Mouse (Mus musculus) midbrain, embryonic 13.5 days (tissue): ENCODE measurements around the gene Rdh16. TPM values are rescaled to one million over a fixed set of nuclear protein-coding genes. Genes with fewer than 3 reads are reported as not detected.
"Not testable (repeated sequence)": the region's sequence is repeated elsewhere in the genome, so short reads cannot be mapped to it uniquely, and the experiment has no call there.

Experiments used
- ATAC-seq: fragments of 200-750 bp; cut with Nextera tagmentation; 2 replicates; pipeline ENCODE4 v1.8.0; 2017; ENCODE audit warnings: mild to moderate bottlenecking, moderate TSS enrichment, moderate library complexity
- H3K27ac ChIP-seq: fragments of 300-500 bp; sonication (generic); 2 replicates; pipeline ENCODE4 v1.5.1; 2015; ENCODE audit warnings: inconsistent platforms, mild to moderate bottlenecking, moderate library complexity
- H3K27me3 ChIP-seq: fragments of 300-500 bp; sonication (generic); 2 replicates; pipeline ENCODE4 v1.6.1; 2015; ENCODE audit warnings: mild to moderate bottlenecking, inconsistent platforms
- H3K36me3 ChIP-seq: fragments of 300-500 bp; sonication (generic); 2 replicates; pipeline ENCODE4 v1.6.1; 2015; ENCODE audit warnings: mild to moderate bottlenecking, inconsistent platforms
- H3K4me1 ChIP-seq: fragments of 300-500 bp; sonication (generic); replicated peaks from 2 replicates; pipeline ENCODE4 v1.6.1; 2015; ENCODE audit warnings: inconsistent platforms
- H3K4me2 ChIP-seq: fragments of 300-500 bp; sonication (generic); replicated peaks from 2 replicates; pipeline ENCODE4 v1.6.1; 2015; ENCODE audit warnings: moderate library complexity, mild to moderate bottlenecking, inconsistent platforms
- H3K4me3 ChIP-seq: fragments of 300-500 bp; sonication (generic); replicated peaks from 2 replicates; pipeline ENCODE4 v1.5.1; 2015; ENCODE audit warnings: mild to moderate bottlenecking, inconsistent platforms
- H3K9ac ChIP-seq: fragments of 300-500 bp; sonication (generic); replicated peaks from 2 replicates; pipeline ENCODE4 v1.6.1; 2015; ENCODE audit warnings: mild to moderate bottlenecking, inconsistent platforms
- H3K9me3 ChIP-seq: fragments of 300-500 bp; sonication (generic); 2 replicates; pipeline ENCODE4 v1.6.1; 2016; ENCODE audit warnings: mild to moderate bottlenecking, inconsistent platforms
- WGBS: fragments of 180-500 bp; shearing (Covaris S2); methylation state at CpG from one replicate; pipeline ENCODE4 v1.1.7; 2015; 5-methylcytosine and 5-hydroxymethylcytosine counted together
- polyA plus RNA-seq: library from polyadenylated mRNA; unstranded; fragments of >200 nt; fragmentation: Nextera tagmentation; extraction: Ambion mirVana; gene quantifications from 2 replicates; pipeline ENCODE4 v1.2.1, GENCODE M21; 2015

Gene Rdh16
- polyA plus RNA-seq, 1 experiment from 2014 or later = not detected

- Histone ChIP-seq H3K4me2 (no peak overlapping the region), H3K4me3 (no peak overlapping the region), H3K9ac (no peak overlapping the region), H3K4me1 (peaks cover 5% of the 10 kb centered on the region; the same call in 1 of the 2 replicates), H3K27me3 (no peaks in the 10 kb centered on the region), H3K27ac (no peak overlapping the region), H3K9me3 (peaks cover 3% of the 10 kb centered on the region; the same call in 1 of the 2 replicates), H3K36me3 (no peaks in the 10 kb centered on the region)
- 68% methylated on average over 1 of the region's 1 CpGs for WGBS
- ATAC-seq = no peak
Observed at GRCm38 (mm10) chr10:127886551-127886950, 85.6 kb downstream of the Rdh16 start.

GRCm38 (mm10) chr10:127886971-127887370 lies 86.0 kb downstream of the Rdh16 start:
- Histone ChIP-seq H3K27me3 (no peaks in the 10 kb centered on the region), H3K4me3 (no peak overlapping the region), H3K4me1 (peaks cover 5% of the 10 kb centered on the region; the same call in 1 of the 2 replicates), H3K36me3 (no peaks in the 10 kb centered on the region), H3K27ac (no peak overlapping the region), H3K4me2 (no peak overlapping the region), H3K9me3 (peaks cover 5% of the 10 kb centered on the region; the same call in 1 of the 2 replicates), H3K9ac (no peak overlapping the region)
- ATAC-seq = no peak
- WGBS = 87% methylated on average over 4 of the region's 4 CpGs

- Histone ChIP-seq H3K9me3 (peaks cover 5% of the 10 kb centered on the region; the same call in 1 of the 2 replicates), H3K4me2 (no peak within 1 kb of the TSS), H3K27ac (no peak within 1 kb of the TSS), H3K9ac (no peak within 1 kb of the TSS), H3K4me1 (peaks cover 5% of the 10 kb centered on the region; the same call in 1 of the 2 replicates), H3K27me3 (no peaks in the 10 kb centered on the region), H3K4me3 (no peak within 1 kb of the TSS), H3K36me3 (no peaks in the 10 kb centered on the region)
- no peak for ATAC-seq
Observed at GRCm38 (mm10) chr10:127888605-127889004, 87.7 kb downstream of the Rdh16 start, which contains the start of gene Rdh7. TSS of gene Rdh7 (minus strand) at chr10:127888817.

GRCm38 (mm10) chr10:127891481-127891880 lies 90.5 kb downstream of the Rdh16 start:
- ATAC-seq = no peak
- Histone ChIP-seq H3K4me2 (no peak overlapping the region), H3K4me1 (peaks cover 5% of the 10 kb centered on the region; the same call in 1 of the 2 replicates), H3K36me3 (no peaks in the 10 kb centered on the region), H3K9me3 (peaks cover 5% of the 10 kb centered on the region; the same call in 1 of the 2 replicates), H3K4me3 (no peak overlapping the region), H3K9ac (no peak overlapping the region), H3K27me3 (no peaks in the 10 kb centered on the region), H3K27ac (no peak overlapping the region)
- WGBS = 88% methylated on average over 1 of the region's 1 CpGs

GRCm38 (mm10) chr10:127893163-127894022 lies 92.4 kb downstream of the Rdh16 start:
- WGBS = 71% methylated on average over 5 of the region's 5 CpGs

More at GRCm38 (mm10) chr10:127893163-127894022, 92.4 kb downstream of the Rdh16 start:
- H3K27ac ChIP-seq, H3K4me1 ChIP-seq, H3K9ac ChIP-seq, ATAC-seq, H3K4me3 ChIP-seq, H3K36me3 ChIP-seq, H3K27me3 ChIP-seq, H3K9me3 ChIP-seq, H3K4me2 ChIP-seq: not testable (repeated sequence)

Other genes starting within 250 kb of the Rdh16 start
- gene Lrp1, start 180.0 kb upstream of the Rdh16 start, polyA plus RNA-seq = 98.2 and 99.4 TPM in 2 replicates
- gene Stat6, start 158.2 kb upstream of the Rdh16 start, polyA plus RNA-seq = 3.8 and 4.3 TPM in 2 replicates
- 4.6 and 4.8 TPM in 2 replicates for gene Nemp1, start 134.3 kb upstream of the Rdh16 start, polyA plus RNA-seq
- 1.2 and 1.8 TPM in 2 replicates for gene Nab2, start 132.6 kb upstream of the Rdh16 start, polyA plus RNA-seq
- gene Myo1a, start 96.0 kb upstream of the Rdh16 start, polyA plus RNA-seq = 0.28 and 0.53 TPM in 2 replicates
- not detected in 2 replicates for gene Tac2, start 76.7 kb upstream of the Rdh16 start, polyA plus RNA-seq
- gene Zbtb39, start 61.6 kb upstream of the Rdh16 start, polyA plus RNA-seq = 5.1 and 5.3 TPM in 2 replicates
- 0.39 and 0.52 TPM in 2 replicates for gene Gpr182, start 49.4 kb upstream of the Rdh16 start, polyA plus RNA-seq
- gene Rdh1, start 41.4 kb upstream of the Rdh16 start, polyA plus RNA-seq = 0.04 TPM in 1 of 2 replicates, not detected in the other
- gene Rdh16f1, start 41.4 kb upstream of the Rdh16 start, polyA plus RNA-seq = not detected in 2 replicates
- 0.09 TPM in 2 replicates for gene Rdh9, start 24.8 kb upstream of the Rdh16 start, polyA plus RNA-seq
- gene Rdh19, start 48.8 kb downstream of the Rdh16 start, polyA plus RNA-seq = not detected in 2 replicates
- not detected in 2 replicates for gene Rdh16f2, start 65.3 kb downstream of the Rdh16 start, polyA plus RNA-seq
- not detected in 2 replicates for gene Rdh7, start 87.7 kb downstream of the Rdh16 start, polyA plus RNA-seq
- not detected in 2 replicates for gene Sdr9c7, start 97.4 kb downstream of the Rdh16 start, polyA plus RNA-seq
- gene Hsd17b6, start 206.5 kb downstream of the Rdh16 start, polyA plus RNA-seq = not detected in 2 replicates
- 44.8 and 49.4 TPM in 2 replicates for gene Prim1, start 214.0 kb downstream of the Rdh16 start, polyA plus RNA-seq
- 643 and 661 TPM in 2 replicates for gene Naca, start 234.4 kb downstream of the Rdh16 start, polyA plus RNA-seq